Mouse (Mus musculus): ENCODE results near the gene Gpr68.

GRCm38 (mm10) chr12:100924646-100925339, 16.8 kb upstream of the Gpr68 start:
- TF ChIP-seq CTCF (IDR thresholded peaks at IDR 0.05; ENCODE audit: extremely low read depth, insufficient read length, insufficient replicate concordance, low read depth, low read length) (no peak), POLR2A (IDR thresholded peaks at IDR 0.05; ENCODE audit: low read depth, low read length) (no peak)
